Mouse (Mus musculus) kidney, embryonic 16.5 days (tissue): ENCODE results near the gene Usp37. TPM values are rescaled to one million over a fixed set of nuclear protein-coding genes. Genes with fewer than 3 reads are reported as not detected.
A peak's percentile ranks its signal among the peaks of the same experiment; 100 is the strongest.
"Not testable (repeated sequence)": the region's sequence is repeated elsewhere in the genome, so short reads cannot be mapped to it uniquely, and the experiment has no call there.

Experiments used
- ATAC-seq: fragments of 200-750 bp; cut with Nextera tagmentation; 2 replicates; pipeline ENCODE4 v1.8.0; 2017; ENCODE audit warnings: moderate TSS enrichment; ENCODE audit not compliant: low FRiP score, low TSS enrichment
- H3K27ac ChIP-seq: fragments of 300-500 bp; sonication (generic); 2 replicates; pipeline ENCODE4 v1.5.1; 2014; ENCODE audit warnings: low read length
- H3K27me3 ChIP-seq: fragments of 300-500 bp; sonication (generic); 2 replicates; pipeline ENCODE4 v1.6.1; 2014; ENCODE audit warnings: low read length, control low read depth, mixed read lengths; ENCODE audit not compliant: insufficient read depth
- H3K36me3 ChIP-seq: fragments of 300-500 bp; sonication (generic); 2 replicates; pipeline ENCODE4 v1.6.1; 2014; ENCODE audit warnings: low read length, control low read depth, mixed read lengths; ENCODE audit not compliant: insufficient read depth
- H3K4me1 ChIP-seq: fragments of 300-500 bp; sonication (generic); 2 replicates; pipeline ENCODE4 v1.6.1; 2014; ENCODE audit warnings: low read length, control low read depth, mixed read lengths; ENCODE audit not compliant: insufficient read depth
- H3K4me2 ChIP-seq: fragments of 300-500 bp; sonication (generic); replicated peaks from 2 replicates; pipeline ENCODE4 v1.6.1; 2014; ENCODE audit warnings: low read depth, low read length
- H3K4me3 ChIP-seq: fragments of 300-500 bp; sonication (generic); 2 replicates; pipeline ENCODE4 v1.5.1; 2014; ENCODE audit warnings: mild to moderate bottlenecking, low read length
- H3K9ac ChIP-seq: fragments of 300-500 bp; sonication (generic); replicated peaks from 2 replicates; pipeline ENCODE4 v1.6.1; 2014; ENCODE audit warnings: low read length
- H3K9me3 ChIP-seq: fragments of 300-500 bp; sonication (generic); 2 replicates; pipeline ENCODE4 v1.6.1; 2016; ENCODE audit warnings: low read length, control low read depth
- WGBS: fragments of 180-500 bp; shearing (Covaris S2); extraction: QIAGEN DNeasy Blood & Tissue Kit; methylation state at CpG from one replicate; pipeline ENCODE4 v1.1.7; 2014; 5-methylcytosine and 5-hydroxymethylcytosine counted together
- polyA plus RNA-seq: library from polyadenylated mRNA; unstranded; fragments of >200 nt; fragmentation: Nextera tagmentation; extraction: Ambion mirVana; gene quantifications from 2 replicates; pipeline ENCODE4 v1.2.1, GENCODE M21; 2015

The Usp37 gene
- polyA plus RNA-seq, 1 experiment from 2014 or later, result 31.5 TPM

DNA sequence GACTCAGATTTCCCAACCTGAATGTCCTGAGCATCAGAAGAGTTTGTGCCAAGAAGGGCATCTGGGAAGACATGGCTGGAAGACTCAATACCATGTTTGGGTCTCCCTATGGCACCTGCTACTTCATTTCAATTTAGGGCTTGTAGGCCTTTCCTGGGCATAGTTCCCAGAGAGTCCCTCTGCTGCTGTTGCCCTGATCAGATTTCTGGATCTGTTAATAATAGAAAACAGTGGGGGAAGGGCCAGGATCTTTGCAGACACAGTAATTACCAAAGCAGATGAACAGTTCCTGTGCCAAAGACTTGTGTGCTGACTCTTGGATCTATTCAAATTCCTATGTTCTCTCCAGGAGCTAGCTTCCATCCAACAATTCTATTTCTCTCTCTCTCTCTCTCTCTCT lies 5.4 kb downstream of the Usp37 start:
- no peak overlapping the region for H3K9ac ChIP-seq
- no peaks in the 10 kb centered on the region for H3K9me3 ChIP-seq
- no peak for ATAC-seq
- no peaks in the 10 kb centered on the region for H3K27me3 ChIP-seq
- H3K4me1 ChIP-seq, result peaks cover 7% of the 10 kb centered on the region; the same call in 1 of the 2 replicates
- H3K4me2 ChIP-seq, result no peak overlapping the region
- no peak overlapping the region for H3K27ac ChIP-seq
- H3K4me3 ChIP-seq, result no peak overlapping the region
- no peaks in the 10 kb centered on the region for H3K36me3 ChIP-seq

DNA sequence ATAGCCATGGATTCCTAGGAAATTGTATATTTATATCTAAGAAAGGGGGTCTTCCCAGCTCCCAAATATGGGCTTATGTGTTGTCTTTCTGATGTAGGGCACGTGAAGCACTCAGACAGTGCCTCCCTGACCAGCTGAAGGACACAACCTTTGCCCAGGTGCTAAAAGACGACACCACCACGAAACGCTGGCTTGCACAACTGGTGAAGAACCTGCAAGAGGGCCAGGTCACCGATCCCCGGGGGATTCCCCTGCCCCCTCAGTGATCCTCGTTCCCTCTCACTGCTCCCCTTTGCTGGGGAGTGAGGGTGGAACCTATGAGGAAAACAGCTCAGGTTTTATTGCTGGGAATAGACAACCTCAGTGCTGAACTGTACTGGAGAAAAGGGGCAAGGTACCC lies 15.5 kb downstream of the Usp37 start:
- WGBS, result 54% methylated on average over 7 of the region's 7 CpGs
- Histone ChIP-seq H3K4me2 (no peak overlapping the region), H3K27ac (no peak overlapping the region), H3K36me3 (peaks cover 73% of the 10 kb centered on the region), H3K9ac (no peak overlapping the region), H3K4me1 (no peaks in the 10 kb centered on the region), H3K4me3 (no peak overlapping the region), H3K9me3 (no peaks in the 10 kb centered on the region), H3K27me3 (no peaks in the 10 kb centered on the region)
- no peak for ATAC-seq

DNA sequence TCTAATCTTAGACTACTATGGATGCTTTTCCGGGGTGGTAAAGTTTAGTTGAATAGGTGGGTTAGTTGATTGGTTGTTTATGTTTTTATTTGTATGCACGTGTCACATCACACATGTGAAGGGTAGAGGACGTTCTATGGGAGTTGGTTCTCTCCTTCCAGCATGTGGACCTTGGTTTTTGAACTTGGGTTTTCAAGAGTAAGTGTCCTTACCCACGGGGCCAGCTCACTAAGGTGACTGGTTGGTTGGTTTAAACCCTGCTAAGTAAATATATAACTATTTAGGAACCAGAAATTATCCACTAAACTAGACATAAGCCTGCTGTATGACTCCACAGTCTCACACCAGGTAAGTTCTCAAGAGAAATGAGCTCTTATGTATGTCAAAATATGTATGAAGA lies 19.3 kb downstream of the Usp37 start:
- Histone ChIP-seq H3K4me2 (no peak overlapping the region), H3K4me3 (no peak overlapping the region), H3K4me1 (no peaks in the 10 kb centered on the region), H3K9ac (no peak overlapping the region), H3K36me3 (peaks cover 71% of the 10 kb centered on the region), H3K9me3 (no peaks in the 10 kb centered on the region), H3K27me3 (no peaks in the 10 kb centered on the region), H3K27ac (no peak overlapping the region)
- no peak for ATAC-seq
- 89% methylated on average over 4 of the region's 4 CpGs for WGBS

DNA sequence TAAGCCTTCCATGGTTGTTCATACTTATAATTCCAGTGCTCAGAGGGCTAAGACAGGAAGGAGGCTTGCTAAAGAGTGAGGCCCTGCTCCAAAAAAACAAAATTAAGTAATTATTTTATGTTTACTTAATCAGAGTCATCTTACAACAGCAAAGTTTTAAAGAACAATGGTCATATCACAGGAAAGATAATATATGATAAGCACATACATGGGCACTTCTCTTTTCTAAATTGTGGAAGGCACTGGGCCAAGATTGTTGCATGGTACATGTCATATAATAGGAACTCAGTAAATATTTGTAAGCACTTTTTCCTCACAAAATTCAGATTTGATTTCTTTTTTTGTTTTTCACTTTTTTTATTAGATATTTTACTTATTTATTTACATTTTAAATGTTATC lies 24.2 kb downstream of the Usp37 start:
- no peak overlapping the region for H3K4me2 ChIP-seq
- no peaks in the 10 kb centered on the region for H3K4me1 ChIP-seq
- H3K36me3 ChIP-seq, result peaks cover 41% of the 10 kb centered on the region
- no peak for ATAC-seq
- no peak overlapping the region for H3K27ac ChIP-seq
- no peak overlapping the region for H3K4me3 ChIP-seq
- H3K9ac ChIP-seq, result no peak overlapping the region
- H3K27me3 ChIP-seq, result no peaks in the 10 kb centered on the region
- H3K9me3 ChIP-seq, result no peaks in the 10 kb centered on the region

DNA sequence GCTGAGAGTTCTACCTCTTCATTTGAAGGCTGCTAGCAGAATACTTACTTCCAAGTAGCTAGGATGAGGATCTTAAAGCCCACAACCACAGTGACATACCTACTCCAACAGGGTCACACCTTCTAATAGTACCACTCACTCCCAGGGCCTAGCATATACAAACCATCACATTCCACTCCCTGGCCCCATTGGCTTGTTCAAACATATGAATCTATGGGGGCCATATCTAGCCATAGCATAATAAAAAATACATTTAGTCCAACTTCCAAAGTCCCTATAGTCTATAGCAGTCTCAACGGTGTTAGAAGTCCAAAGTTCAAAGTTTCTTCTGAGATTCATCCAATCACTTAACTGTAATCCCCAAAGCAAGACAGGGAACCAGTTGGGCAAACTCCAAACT lies 31.1 kb downstream of the Usp37 start:
- not testable (repeated sequence) for H3K27ac ChIP-seq, H3K9ac ChIP-seq, H3K9me3 ChIP-seq, H3K27me3 ChIP-seq, ATAC-seq, H3K4me3 ChIP-seq, H3K4me1 ChIP-seq, H3K36me3 ChIP-seq, H3K4me2 ChIP-seq
- WGBS, result 94% methylated on average over 1 of the region's 1 CpGs

DNA sequence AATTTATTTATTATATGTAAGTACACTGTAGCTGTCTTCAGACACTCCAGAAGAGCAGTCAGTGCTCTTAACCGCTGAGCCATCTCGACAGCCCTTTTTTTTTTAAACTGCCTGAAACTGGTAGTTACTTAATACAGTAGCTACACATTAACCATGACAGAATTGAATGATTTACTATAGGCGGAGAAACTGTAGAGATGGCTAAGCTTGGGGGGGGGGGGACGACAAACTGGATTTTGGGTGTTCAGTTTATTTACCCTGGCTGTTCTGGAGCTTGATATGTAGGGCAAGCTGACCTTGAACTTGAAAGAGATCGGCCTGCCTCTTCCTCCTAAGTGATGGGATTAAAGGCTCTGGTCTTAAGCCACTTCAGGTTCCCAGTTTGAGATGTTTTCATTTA lies 32.8 kb downstream of the Usp37 start:
- Histone ChIP-seq H3K4me3 (no peak overlapping the region), H3K4me2 (no peak overlapping the region), H3K9ac (no peak overlapping the region), H3K9me3 (no peaks in the 10 kb centered on the region), H3K36me3 (peaks cover 3% of the 10 kb centered on the region; the same call in 1 of the 2 replicates), H3K27ac (no peak overlapping the region), H3K27me3 (no peaks in the 10 kb centered on the region), H3K4me1 (peaks cover 21% of the 10 kb centered on the region)
- WGBS, result 76% methylated on average over 5 of the region's 5 CpGs
- ATAC-seq, result no peak

DNA sequence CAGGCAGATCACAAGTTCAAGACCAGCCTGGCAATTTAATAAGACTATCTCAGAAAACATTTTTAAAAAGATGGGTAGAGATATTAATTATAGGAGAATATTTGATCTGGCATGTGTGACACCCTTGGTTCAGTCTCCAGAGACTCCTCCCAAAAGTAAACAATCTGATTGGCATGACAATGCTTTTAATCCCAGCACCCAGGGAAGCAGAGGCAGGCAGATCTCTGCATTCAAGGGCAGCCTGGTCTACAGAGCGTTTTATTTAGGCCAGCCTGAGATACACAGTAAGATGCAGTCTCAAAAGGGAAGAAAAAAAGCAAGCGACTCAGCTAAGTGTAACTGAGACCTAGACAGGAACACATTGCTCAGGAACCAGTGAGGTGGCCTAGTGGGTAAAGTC lies 36.3 kb downstream of the Usp37 start:
- peak overlapping the region; percentile 74 for H3K4me3 ChIP-seq

DNA sequence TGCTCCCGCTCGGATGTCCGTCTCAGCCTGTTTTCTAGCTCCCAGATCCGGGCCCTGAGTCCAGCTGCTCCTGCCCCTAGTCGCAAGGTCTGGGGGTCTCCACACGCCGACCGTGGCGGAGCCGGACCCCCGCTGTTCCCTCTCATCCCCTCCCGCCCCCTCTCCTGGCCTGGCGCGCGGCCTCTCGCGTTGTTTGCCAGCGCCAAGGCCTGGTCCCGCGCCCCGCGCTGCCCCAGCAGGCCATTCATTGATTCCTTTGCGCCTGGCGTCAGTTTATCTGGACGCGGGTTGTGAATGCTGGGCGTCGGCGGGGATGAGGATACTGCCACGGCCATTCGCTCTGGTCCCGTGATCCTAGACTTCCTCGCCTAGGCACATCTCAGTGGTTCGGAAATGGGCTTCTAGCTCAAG lies 37.6 kb downstream of the Usp37 start:
- Histone ChIP-seq H3K4me3 (peak overlapping the region; percentile 74), H3K9me3 (no peaks in the 10 kb centered on the region), H3K27me3 (no peaks in the 10 kb centered on the region), H3K27ac (peak overlapping the region; percentile 92), H3K4me1 (peaks cover 30% of the 10 kb centered on the region), H3K9ac (peak overlapping the region; percentile 95), H3K36me3 (peaks cover 3% of the 10 kb centered on the region; the same call in 1 of the 2 replicates), H3K4me2 (peak overlapping the region; percentile 81)
- under 1% methylated on average over 32 of the region's 34 CpGs for WGBS
- peak; percentile 40 for ATAC-seq

More for the DNA sequence above, 36.3 kb downstream of the Usp37 start:
- H3K27ac ChIP-seq, result no peak overlapping the region
- 0 out of 2 replicates have a peak overlapping the region, but pooled peaks have one; percentile 31 for H3K9ac ChIP-seq
- H3K9me3 ChIP-seq, result no peaks in the 10 kb centered on the region
- H3K4me1 ChIP-seq, result peaks cover 30% of the 10 kb centered on the region
- peaks cover 3% of the 10 kb centered on the region; the same call in 1 of the 2 replicates for H3K36me3 ChIP-seq
- no peak for ATAC-seq
- WGBS, result 97% methylated on average over 2 of the region's 2 CpGs
- H3K4me2 ChIP-seq, result peak overlapping the region; percentile 81
- H3K27me3 ChIP-seq, result no peaks in the 10 kb centered on the region

DNA sequence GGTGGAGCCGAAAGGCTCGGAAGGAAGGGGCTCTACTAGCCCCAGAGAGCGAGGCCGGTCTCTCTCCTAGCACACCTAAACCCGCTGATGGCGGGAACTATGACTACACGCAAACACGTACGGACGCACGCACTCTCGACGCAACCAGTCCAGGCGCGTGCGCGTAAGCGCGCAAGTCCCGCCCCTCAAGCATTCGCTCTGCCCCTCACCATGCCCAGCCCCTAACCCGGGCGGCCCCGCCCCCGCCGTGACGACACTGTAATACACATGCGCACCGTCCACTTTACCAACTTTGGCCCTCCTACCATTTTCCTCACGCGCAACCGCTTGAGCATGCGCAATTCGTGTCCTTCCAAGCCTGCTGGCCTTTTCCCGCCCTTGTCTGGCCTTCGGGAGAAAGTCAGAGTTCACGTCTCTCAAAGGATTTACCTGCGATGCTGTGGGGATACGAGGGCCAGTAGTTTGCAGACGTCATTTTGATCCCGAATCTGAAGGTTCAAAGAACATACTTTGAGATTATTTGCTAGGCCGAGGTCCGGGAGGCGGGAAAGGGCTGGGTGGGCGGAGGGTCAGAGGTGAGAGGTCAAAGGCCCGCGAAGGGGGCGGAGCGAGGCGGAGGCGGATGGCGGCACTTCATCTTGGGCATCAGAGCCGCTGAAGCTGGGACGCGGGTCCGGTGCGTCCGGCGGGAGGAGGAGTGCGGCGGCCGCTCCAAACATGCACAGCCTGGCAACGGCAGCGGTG lies 38.2 kb downstream of the Usp37 start, which contains the start of gene Cnot9:
TSS of gene Cnot9 (plus strand) at position 338 of the 744 bp plus-strand sequence.
- H3K4me3 ChIP-seq, result peak within 1 kb of the TSS; percentile 74
- H3K9ac ChIP-seq, result peak within 1 kb of the TSS; percentile 95
- H3K27ac ChIP-seq, result peak within 1 kb of the TSS; percentile 92
- no peaks in the 10 kb centered on the region for H3K27me3 ChIP-seq
- H3K4me2 ChIP-seq, result peak within 1 kb of the TSS; percentile 81
- H3K4me1 ChIP-seq, result peaks cover 30% of the 10 kb centered on the region
- under 1% methylated on average over 64 of the region's 64 CpGs for WGBS
- peaks cover 3% of the 10 kb centered on the region; the same call in 1 of the 2 replicates for H3K36me3 ChIP-seq
- peak; percentile 99 for ATAC-seq
- H3K9me3 ChIP-seq, result no peaks in the 10 kb centered on the region

DNA sequence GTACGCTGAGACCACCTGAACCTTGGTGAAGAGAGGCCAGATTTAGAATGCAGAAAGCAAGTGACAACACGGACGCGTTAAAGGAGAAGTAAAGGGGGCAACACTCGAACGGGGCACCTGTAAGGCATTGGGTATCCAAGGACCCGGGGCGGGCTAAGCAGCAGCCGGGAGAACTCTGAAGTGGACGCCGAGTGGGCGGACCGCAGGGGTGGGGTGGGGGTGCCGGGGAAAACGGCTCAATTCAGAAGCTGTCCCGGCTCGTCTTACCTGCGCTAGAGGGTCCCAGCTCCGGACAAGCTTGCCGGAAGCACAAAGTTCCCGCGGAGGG lies 38.7 kb downstream of the Usp37 start:
- Histone ChIP-seq H3K27me3 (no peaks in the 10 kb centered on the region), H3K36me3 (peaks cover 3% of the 10 kb centered on the region; the same call in 1 of the 2 replicates), H3K4me2 (peak overlapping the region; percentile 81), H3K4me1 (peaks cover 30% of the 10 kb centered on the region), H3K9ac (peak overlapping the region; percentile 74), H3K27ac (peak overlapping the region; percentile 74; the same call in 1 of the 2 replicates), H3K4me3 (peak overlapping the region; percentile 74), H3K9me3 (no peaks in the 10 kb centered on the region)
- ATAC-seq, result no peak
- WGBS, result under 1% methylated on average over 22 of the region's 22 CpGs
